Mouse (Mus musculus): ENCODE measurements around the gene Vmn1r112.
"Not testable (repeated sequence)": the region's sequence is repeated elsewhere in the genome, so short reads cannot be mapped to it uniquely, and the experiment has no call there.

The Vmn1r112 gene

DNA sequence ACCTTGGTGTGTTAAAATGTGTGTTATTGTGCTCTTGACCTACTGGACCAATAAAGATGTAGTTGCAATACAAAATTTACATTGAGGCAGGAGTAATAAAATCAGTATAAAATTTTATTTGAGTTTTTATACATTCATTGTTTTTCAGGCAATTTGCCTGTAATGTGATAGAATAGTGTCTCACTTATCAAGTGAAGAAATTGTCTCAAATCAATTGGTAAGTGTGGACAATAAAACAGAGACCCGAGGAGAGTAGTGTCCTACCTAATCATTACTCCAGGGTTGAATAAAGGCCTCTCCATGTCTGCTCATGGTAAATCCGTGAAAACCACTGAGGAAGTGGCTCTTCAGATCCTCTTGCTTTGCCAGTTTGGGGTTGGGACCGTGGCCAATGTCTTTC, at the start of gene Vmn1r112:
Gene Vmn1r112 (plus strand): TSS at position 301 of the 400 bp plus-strand sequence.
- not testable (repeated sequence) for DNase-seq (ENCODE audit: low read depth, low spot score)

- DNase-seq (ENCODE audit: low read depth, low spot score): not testable (repeated sequence)
Measured at GRCm38 (mm10) chr7:20730524-20730923, 40.5 kb upstream of the Vmn1r112 start, which contains the start of gene Gm10668. TSS of gene Gm10668 (minus strand) at chr7:20730624.

GRCm38 (mm10) chr7:20786985-20787384, 16.0 kb downstream of the Vmn1r112 start, which contains the start of gene Vmn1r113:
TSS of gene Vmn1r113 (plus strand) at chr7:20787285.
- not testable (repeated sequence) for DNase-seq (ENCODE audit: low read depth, low spot score)

GRCm38 (mm10) chr7:20812086-20812485, 41.1 kb downstream of the Vmn1r112 start, which contains the start of gene Vmn1r114:
TSS of gene Vmn1r114 (minus strand) at chr7:20812186.
- not testable (repeated sequence) for DNase-seq (ENCODE audit: low read depth, low spot score)

All from brain, embryonic 18.5 days (tissue).